In the genomic region with DNA sequence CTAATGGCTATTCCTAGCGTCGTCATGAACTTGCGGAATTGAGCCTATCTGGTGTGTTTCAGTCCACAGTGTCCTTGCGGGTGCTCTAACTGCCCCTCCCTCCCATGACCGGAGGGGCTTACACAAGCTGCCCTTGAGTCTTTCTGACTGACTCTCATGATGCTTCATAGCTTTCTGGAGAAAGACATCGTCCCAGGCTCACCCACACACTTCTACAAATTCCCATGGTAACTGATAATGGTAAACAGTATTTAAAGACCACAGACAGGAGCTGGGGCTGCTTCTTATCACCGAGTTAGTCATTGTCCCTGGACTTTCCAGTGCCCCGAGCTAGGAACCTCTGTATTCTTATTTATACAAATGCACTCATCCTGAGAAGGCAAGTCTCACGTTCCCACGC, we compare ENCODE assay signal across 26 mouse cellular contexts. TPM values are rescaled to one million over a fixed set of nuclear protein-coding genes. Genes with fewer than 3 reads are reported as not detected.
"Had no signal": no experiment of that assay in that cellular context is flagged by ENCODE, and none has a peak within 500 bp of the region (broad histone marks: within the 10 kb centered on the region; RNA-seq: fewer than 3 reads in every experiment).

No protein-coding gene starts in this region.

- DNase-seq: kidney, adult 9 months; kidney, postnatal 25 days; layer of hippocampus, adult 9-11 months; liver; lung, adult 18-20 months; lung, postnatal 14 days; lung, postnatal 4 days; midbrain, embryonic 14.5 days; retina, postnatal 1 day; right cerebral cortex, postnatal 25 days; spleen, adult 18-20 months; thymus, postnatal 25 days had no signal

- ATAC-seq: liver, embryonic 12.5 days had no signal

- H3K9me3 ChIP-seq: limb, embryonic 10.5 days; limb, embryonic 13.5 days; liver, embryonic 12.5 days; liver, embryonic 15.5 days; lung, embryonic 15.5 days; stomach, embryonic 15.5 days had no signal

- H3K27me3 ChIP-seq: liver, embryonic 15.5 days; lung, embryonic 15.5 days; stomach, embryonic 15.5 days had no signal

- H3K36me3 ChIP-seq: limb, embryonic 10.5 days; limb, embryonic 13.5 days; liver, embryonic 12.5 days; liver, embryonic 15.5 days; lung, embryonic 15.5 days; stomach, embryonic 15.5 days had no signal

- H3K4me3 ChIP-seq: layer of hippocampus, adult 2 months; limb, embryonic 10.5 days; limb, embryonic 13.5 days; liver, embryonic 12.5 days; liver, embryonic 15.5 days; lung, embryonic 15.5 days; stomach, embryonic 15.5 days had no signal

- H3K27ac ChIP-seq: layer of hippocampus, adult 2 months; limb, embryonic 10.5 days; limb, embryonic 13.5 days; liver, embryonic 12.5 days; liver, embryonic 15.5 days; lung, embryonic 15.5 days; stomach, embryonic 15.5 days had no signal

- H3K4me2 ChIP-seq: limb, embryonic 13.5 days; liver, embryonic 12.5 days; liver, embryonic 15.5 days; lung, embryonic 15.5 days; midbrain, embryonic 11.5 days; stomach, embryonic 15.5 days had no signal

- H3K4me1 ChIP-seq: limb, embryonic 10.5 days; limb, embryonic 13.5 days; liver, embryonic 12.5 days; liver, embryonic 15.5 days; lung, embryonic 15.5 days; stomach, embryonic 15.5 days had no signal

- H3K9ac ChIP-seq: limb, embryonic 13.5 days; liver, embryonic 12.5 days; liver, embryonic 15.5 days; lung, embryonic 15.5 days; stomach, embryonic 15.5 days had no signal

RNA-seq across cellular contexts. Expression of gene Gm13889, which starts 28.1 kb away (rescaled TPM):
- total RNA-seq: megakaryocyte progenitor cell, adult 5-6 weeks; megakaryocyte-erythroid progenitor cell, adult 5-6 weeks had no signal

RNA-seq across cellular contexts. Expression of gene Accsl, which starts 59.9 kb away (rescaled TPM):
- total RNA-seq: left cerebral cortex, postnatal 25 days; megakaryocyte progenitor cell, adult 5-6 weeks; megakaryocyte-erythroid progenitor cell, adult 5-6 weeks; midbrain, postnatal 0 days had no signal
- polyA plus RNA-seq: kidney, embryonic 16.5 days; limb, embryonic 10.5 days; limb, embryonic 13.5 days; liver, embryonic 12.5 days; liver, embryonic 15.5 days; neural tube, embryonic 11.5 days had no signal
